Mouse (Mus musculus): Measurements from ENCODE around the gene Ranbp9. TPM values are rescaled to one million over a fixed set of nuclear protein-coding genes. Genes with fewer than 3 reads are reported as not detected.
A peak's percentile ranks its signal among the peaks of the same experiment; 100 is the strongest.

Ranbp9 gene
- total RNA-seq, 2 experiments from 2014 or later = 64.5 to 82.8 TPM

DNA sequence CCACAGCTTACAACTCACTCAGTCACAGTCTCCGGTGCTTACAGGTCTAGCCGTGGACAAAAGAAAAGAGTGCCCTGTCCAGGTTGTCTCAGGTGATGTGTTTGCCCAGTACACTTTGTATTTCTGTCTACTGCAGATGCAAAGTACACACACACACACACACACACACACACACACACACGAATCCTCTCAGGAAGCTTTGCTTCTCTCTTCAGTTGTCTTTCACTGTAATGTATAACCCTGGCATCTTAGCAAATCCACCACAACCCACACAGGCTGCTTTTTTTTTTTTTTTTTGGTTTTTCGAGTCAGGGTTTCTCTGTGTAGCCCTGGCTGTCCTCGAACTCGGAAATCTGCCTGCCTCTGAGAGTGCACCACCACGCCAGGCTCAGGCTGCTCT lies 26.7 kb downstream of the Ranbp9 start:
- ATAC-seq (replicated peaks; ENCODE audit: poor library complexity) = no peak

DNA sequence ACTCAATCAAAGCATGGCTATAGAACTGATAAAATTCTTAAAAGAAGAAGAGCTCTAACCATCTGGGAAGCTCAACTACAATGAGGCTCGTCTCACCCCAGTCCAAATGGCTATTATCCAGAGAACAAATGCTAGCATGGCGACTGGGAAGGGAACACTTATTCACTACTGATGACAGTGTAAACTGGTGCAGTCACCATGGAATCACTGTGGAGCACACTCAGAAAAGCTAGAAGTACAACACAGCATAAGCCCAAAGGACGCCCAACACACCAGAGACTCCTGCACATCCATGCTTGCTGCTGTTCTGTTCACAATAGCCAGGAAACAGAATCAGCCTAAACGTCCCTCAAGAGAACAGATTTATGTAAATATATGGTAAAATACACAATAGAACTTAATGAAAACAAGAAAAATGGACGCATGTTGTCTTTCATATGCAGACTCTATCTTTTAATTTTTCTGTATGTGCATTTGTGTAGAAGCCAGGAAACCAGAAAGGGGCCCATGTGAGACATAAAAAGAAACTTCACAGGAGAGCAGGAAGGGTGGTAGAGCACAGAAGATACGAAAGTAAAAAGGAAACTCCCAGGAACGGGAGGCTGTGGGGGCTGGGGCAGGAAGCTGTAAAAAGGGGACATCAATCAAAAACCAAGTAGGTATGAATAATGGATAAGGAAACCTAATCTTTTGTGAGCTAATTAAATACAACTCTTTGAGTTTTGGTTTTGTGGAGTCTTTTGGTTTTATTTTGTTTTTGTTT lies 28.1 kb downstream of the Ranbp9 start:
- no peak for ATAC-seq (replicated peaks; ENCODE audit: poor library complexity)

DNA sequence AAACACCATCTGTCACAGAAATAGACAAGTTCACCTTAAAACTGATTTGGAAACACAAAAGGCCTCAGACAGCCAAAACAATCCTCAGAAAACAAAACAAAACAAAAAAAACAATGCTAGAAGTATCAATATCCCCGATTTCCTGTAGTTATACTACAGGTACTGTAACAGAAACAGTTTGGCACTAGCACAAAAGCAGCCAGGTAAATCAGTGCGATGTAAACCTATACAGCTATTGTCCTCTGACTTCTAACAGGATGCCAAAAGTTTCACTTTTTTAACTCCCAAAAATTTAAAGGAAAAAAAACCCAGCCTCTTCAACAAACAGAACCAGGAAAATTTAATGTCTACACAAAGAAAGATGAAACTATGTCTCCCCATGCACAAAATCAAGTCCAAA lies 28.9 kb downstream of the Ranbp9 start:
- ATAC-seq (replicated peaks; ENCODE audit: poor library complexity) = no peak

GRCm38 (mm10) chr13:43450686-43451085 lies 30.4 kb downstream of the Ranbp9 start:
- no peak for ATAC-seq (replicated peaks; ENCODE audit: poor library complexity)

- ATAC-seq (replicated peaks; ENCODE audit: poor library complexity) = no peak
Measured at GRCm38 (mm10) chr13:43447721-43448120, 33.4 kb downstream of the Ranbp9 start.

GRCm38 (mm10) chr13:43445754-43446153 lies 35.3 kb downstream of the Ranbp9 start:
- ATAC-seq (replicated peaks; ENCODE audit: poor library complexity) = peak; percentile 63

DNA sequence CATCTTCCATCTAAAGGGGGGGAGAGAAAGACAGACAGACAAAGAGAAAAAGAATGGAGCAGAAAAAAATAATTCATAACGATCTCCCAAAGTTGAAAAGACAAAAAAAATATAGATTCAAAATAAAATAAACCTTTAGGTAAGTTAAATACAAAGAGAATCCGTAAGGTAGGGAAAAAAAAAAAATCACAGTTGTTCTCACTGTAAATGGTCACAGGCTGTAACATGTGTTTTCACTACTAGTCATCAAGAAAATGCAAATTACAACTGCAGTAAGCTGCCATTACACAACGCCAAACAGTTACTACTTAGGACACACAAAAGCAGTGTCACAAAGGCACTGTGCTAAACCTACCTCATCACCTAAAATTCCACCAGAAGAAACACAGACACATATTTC lies 36.4 kb downstream of the Ranbp9 start:
- ATAC-seq (replicated peaks; ENCODE audit: poor library complexity) = no peak

DNA sequence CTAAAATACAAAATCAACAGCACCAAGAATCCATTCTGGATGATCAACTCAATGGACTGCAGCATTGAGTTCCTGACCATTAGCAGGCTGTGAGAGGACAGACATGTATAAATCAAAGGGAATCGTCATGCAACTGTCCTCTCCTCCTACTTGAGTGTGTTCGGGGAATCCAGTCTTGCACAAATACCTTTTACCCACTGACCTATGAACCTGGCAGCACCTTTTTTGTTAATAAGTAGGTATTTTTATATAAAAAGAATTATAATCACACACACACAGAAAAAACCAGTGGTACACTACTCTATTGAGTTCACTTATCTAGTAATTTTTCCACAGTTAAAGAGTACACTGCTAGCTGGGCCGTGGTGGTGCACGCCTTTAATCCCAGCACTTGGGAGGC lies 37.4 kb downstream of the Ranbp9 start:
- no peak for ATAC-seq (replicated peaks; ENCODE audit: poor library complexity)

- no peak for ATAC-seq (replicated peaks; ENCODE audit: poor library complexity)
Measured at GRCm38 (mm10) chr13:43442551-43442950, 38.5 kb downstream of the Ranbp9 start.

- ATAC-seq (replicated peaks; ENCODE audit: poor library complexity) = 0 out of 2 replicates have a peak, but pooled peaks have one; percentile 44
Measured at GRCm38 (mm10) chr13:43440376-43440775, 40.7 kb downstream of the Ranbp9 start.

GRCm38 (mm10) chr13:43433395-43433794 lies 47.7 kb downstream of the Ranbp9 start:
- no peak for ATAC-seq (replicated peaks; ENCODE audit: poor library complexity)

DNA sequence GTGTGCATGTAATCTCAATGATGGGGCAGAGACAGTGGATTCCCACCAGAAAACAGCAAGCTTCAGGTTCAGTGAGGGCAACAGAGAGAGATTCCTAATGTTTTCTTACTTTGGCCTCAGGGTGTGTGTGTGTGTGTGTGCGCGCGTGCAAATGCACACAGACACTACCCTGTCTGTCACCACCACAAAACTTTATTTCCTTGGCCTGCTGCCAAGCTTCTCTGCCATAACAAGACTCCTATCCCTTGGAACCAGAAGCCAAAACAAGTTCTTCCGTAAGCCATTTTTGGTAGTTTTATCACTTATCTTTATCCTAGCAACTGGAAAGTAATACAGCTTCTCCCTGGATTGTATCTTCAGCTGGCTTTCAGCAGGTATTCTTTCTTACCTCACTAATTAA lies 52.6 kb downstream of the Ranbp9 start:
- ATAC-seq (replicated peaks; ENCODE audit: poor library complexity) = no peak

GRCm38 (mm10) chr13:43415249-43415648 lies 65.8 kb downstream of the Ranbp9 start:
- ATAC-seq (replicated peaks; ENCODE audit: poor library complexity) = no peak

- ATAC-seq (replicated peaks; ENCODE audit: poor library complexity) = no peak
Measured at GRCm38 (mm10) chr13:43413611-43414010, 67.5 kb downstream of the Ranbp9 start.

DNA sequence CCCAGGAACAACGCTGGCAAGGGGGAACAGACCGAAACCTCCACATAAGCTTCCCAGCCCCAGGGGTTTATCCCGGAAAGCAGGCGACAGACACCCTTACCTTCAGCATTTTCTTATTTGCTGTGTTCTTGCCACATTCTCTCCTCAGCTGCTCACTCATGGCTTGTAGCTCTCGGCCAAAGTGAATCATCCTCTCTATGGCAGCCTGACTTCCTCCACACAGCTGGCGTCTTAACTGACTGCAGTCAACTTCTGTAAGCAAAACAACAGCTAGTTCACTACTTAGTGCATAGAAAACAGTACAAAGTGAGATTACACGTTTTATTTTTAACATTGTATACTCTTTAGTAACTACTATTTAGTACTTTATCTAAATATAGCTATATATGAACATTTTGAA lies 68.8 kb downstream of the Ranbp9 start:
- ATAC-seq (replicated peaks; ENCODE audit: poor library complexity) = no peak

DNA sequence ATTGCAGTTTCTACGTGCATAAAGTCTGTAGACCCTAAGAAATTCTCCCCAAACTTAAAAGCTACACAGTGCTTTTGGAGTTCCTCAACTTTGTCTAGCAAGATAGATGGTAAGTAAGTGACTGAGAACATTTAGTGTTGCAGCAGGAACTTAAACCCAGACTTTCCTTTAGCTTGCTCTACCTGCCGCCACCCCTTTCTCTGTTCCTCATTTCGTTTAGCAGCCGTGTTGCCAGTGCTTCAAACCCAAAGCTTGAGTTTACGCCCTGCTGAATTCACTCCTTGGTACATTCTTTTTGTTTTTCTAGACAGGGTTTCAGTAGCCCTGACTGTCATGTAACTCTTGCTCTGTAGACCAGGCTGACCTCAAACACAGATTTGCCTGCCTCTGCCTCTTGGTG lies 81.5 kb downstream of the Ranbp9 start:
- no peak for ATAC-seq (replicated peaks; ENCODE audit: poor library complexity)

DNA sequence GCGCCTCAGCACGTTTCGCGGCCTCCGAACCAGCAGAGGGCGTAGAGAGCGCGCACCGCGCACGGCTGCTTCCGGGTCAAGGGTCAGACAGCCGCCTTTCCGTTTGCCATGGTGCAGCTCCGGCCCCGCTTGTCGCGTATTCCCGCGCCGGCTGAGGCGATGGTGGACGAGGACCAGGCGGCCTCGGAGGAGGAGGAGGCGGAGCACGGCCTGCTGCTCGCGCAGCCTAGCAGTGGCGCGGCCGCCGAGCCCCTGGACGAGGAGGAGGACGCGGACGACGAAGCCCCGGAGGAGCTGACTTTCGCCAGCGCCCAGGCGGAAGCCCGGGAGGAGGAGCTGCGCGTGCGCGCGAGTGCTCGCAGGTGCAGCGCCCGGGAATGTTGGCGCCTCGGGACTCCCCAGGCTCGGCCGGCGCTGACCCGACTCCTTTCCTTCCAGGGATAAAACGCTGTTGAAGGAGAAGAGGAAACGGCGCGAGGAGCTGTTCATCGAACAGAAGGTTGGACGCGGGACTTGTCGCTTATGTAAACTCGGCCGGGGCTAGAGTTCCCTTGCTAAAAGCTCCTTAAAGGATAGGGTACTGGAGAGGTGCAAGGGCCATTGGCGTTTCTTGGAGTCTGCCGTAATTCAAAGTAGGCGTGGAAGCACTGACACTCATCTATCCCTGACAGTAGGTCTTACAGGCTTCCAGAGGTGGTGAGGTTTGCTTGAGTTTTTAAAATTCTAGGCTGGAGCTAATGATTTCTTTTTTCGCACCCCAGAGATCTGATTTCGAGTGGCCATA lies 82.6 kb downstream of the Ranbp9 start, which contains the start of gene Nol7:
Nol7 (plus strand) TSS at position 94 of the 784 bp plus-strand sequence.
- ATAC-seq (replicated peaks; ENCODE audit: poor library complexity) = peak; percentile 99

DNA sequence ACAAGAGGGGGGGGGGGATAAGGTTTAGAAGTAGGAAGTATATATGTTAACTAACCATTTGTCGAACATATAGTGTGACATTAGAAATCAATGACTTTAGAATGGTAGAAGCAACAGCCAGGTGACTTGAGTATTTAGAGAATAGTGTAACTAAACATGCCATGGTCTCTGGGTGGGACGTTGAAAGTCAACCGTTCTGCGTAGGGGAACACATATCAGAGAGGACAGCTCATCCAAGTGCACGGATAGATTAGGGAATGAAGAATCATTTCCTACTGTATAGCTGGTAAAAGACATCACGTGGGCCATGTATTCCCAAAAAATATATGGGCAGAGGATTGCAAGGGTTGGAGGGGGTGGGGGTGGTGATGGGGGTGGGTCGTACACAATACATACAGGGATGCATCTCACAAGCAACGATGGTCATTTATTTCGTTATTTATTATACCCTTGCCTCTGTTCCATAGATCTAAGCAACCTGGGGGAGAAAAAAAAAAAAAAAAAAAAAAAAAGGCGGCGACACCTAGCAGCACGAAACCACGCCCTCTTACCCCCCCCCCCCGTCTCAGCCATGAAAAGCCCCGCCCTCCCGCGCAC lies 83.3 kb downstream of the Ranbp9 start:
- ATAC-seq (replicated peaks; ENCODE audit: poor library complexity) = no peak

- no peak for ATAC-seq (replicated peaks; ENCODE audit: poor library complexity)
Measured at GRCm38 (mm10) chr13:43385321-43385720, 95.8 kb downstream of the Ranbp9 start.

GRCm38 (mm10) chr13:43379989-43380388 lies 101.1 kb downstream of the Ranbp9 start:
- ATAC-seq (replicated peaks; ENCODE audit: poor library complexity) = no peak

DNA sequence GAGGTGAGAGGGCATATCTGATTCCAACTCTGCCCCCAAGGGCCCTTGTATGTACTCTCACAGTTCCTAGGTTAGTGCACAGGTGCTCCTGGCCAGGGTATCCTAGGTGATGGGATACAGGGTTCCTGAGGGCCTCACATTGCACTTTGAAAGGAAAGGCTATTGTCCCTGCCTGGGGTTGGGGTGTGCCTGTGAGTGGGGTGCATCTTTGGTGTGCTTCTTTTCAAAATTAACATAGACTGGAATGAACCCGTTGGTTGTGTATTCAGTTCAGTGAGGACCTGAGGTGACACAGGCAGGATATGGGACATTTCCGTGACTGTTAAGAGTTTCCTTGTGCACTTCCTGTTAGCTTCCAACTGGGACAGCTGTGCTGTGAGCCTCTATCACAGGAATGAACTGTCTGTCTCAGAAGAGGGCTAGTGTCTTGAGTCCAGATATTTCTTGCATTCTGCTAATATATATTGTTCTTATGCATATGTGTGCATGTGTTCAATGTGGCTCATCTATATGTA lies 106.1 kb downstream of the Ranbp9 start:
- ATAC-seq (replicated peaks; ENCODE audit: poor library complexity) = no peak

- ATAC-seq (replicated peaks; ENCODE audit: poor library complexity) = no peak
Measured at GRCm38 (mm10) chr13:43374205-43374604, 106.9 kb downstream of the Ranbp9 start.
